Mouse (Mus musculus): ENCODE results near the gene Nkx2-9. TPM values are rescaled to one million over a fixed set of nuclear protein-coding genes. Genes with fewer than 3 reads are reported as not detected.

The Nkx2-9 gene
- not detected in 2 replicates for polyA plus RNA-seq (2015; fragmentation: Nextera tagmentation; extraction: Ambion mirVana)

- Histone ChIP-seq H3K36me3 (no peaks in the 10 kb centered on the region), H3K27me3 (peaks cover 94% of the 10 kb centered on the region), H3K4me2 (peak within 1 kb of the TSS; percentile 73), H3K4me1 (peaks cover 18% of the 10 kb centered on the region), H3K9me3 (no peaks in the 10 kb centered on the region), H3K9ac (peak within 1 kb of the TSS; percentile 58; the same call in 1 of the 2 replicates), H3K27ac (no peak within 1 kb of the TSS), H3K4me3 (peak within 1 kb of the TSS; percentile 43)
- WGBS = 1% methylated on average over 40 of the region's 40 CpGs
- ATAC-seq (ENCODE audit: insufficient number of reproducible peaks, insufficient read depth, low FRiP score, low TSS enrichment, low read depth) = 0 out of 2 replicates have a peak, but pooled peaks have one; percentile 41
These were observed at the start of gene Nkx2-9 for GRCm38 (mm10) chr12:56612761-56613437. Nkx2-9 (minus strand) TSS chr12:56613284.

GRCm38 (mm10) chr12:56637181-56637566 is 24.1 kb upstream of the Nkx2-9 start:
- WGBS = 5% methylated on average over 5 of the region's 5 CpGs
- Histone ChIP-seq H3K4me3 (peak overlapping the region; percentile 30), H3K9me3 (no peaks in the 10 kb centered on the region), H3K9ac (no peak overlapping the region), H3K4me1 (no peaks in the 10 kb centered on the region), H3K27me3 (peaks cover 9% of the 10 kb centered on the region), H3K27ac (no peak overlapping the region), H3K4me2 (peak overlapping the region; percentile 57), H3K36me3 (no peaks in the 10 kb centered on the region)
- ATAC-seq (ENCODE audit: insufficient number of reproducible peaks, insufficient read depth, low FRiP score, low TSS enrichment, low read depth) = peak; percentile 59; the same call in 1 of the 2 replicates

GRCm38 (mm10) chr12:56636534-56637180 is 23.6 kb upstream of the Nkx2-9 start:
- H3K9ac ChIP-seq = no peak overlapping the region
- no peaks in the 10 kb centered on the region for H3K4me1 ChIP-seq
- no peaks in the 10 kb centered on the region for H3K9me3 ChIP-seq
- H3K27ac ChIP-seq = no peak overlapping the region
- H3K4me2 ChIP-seq = peak overlapping the region; percentile 57
- H3K27me3 ChIP-seq = peaks cover 9% of the 10 kb centered on the region
- 19% methylated on average over 14 of the region's 14 CpGs for WGBS
- H3K36me3 ChIP-seq = no peaks in the 10 kb centered on the region
- no peak for ATAC-seq (ENCODE audit: insufficient number of reproducible peaks, insufficient read depth, low FRiP score, low TSS enrichment, low read depth)
- H3K4me3 ChIP-seq = peak overlapping the region; percentile 30

GRCm38 (mm10) chr12:56616088-56616487 is 3.0 kb upstream of the Nkx2-9 start:
- no peak overlapping the region for H3K9ac ChIP-seq
- no peaks in the 10 kb centered on the region for H3K9me3 ChIP-seq
- H3K27ac ChIP-seq = no peak overlapping the region
- ATAC-seq (ENCODE audit: insufficient number of reproducible peaks, insufficient read depth, low FRiP score, low TSS enrichment, low read depth) = no peak
- peaks cover 18% of the 10 kb centered on the region for H3K4me1 ChIP-seq
- no peaks in the 10 kb centered on the region for H3K36me3 ChIP-seq
- peaks cover 89% of the 10 kb centered on the region for H3K27me3 ChIP-seq
- H3K4me3 ChIP-seq = no peak overlapping the region
- 0% methylated on average over 1 of the region's 1 CpGs for WGBS
- H3K4me2 ChIP-seq = no peak overlapping the region

- 6% methylated on average over 6 of the region's 6 CpGs for WGBS
- no peaks in the 10 kb centered on the region for H3K36me3 ChIP-seq
- no peaks in the 10 kb centered on the region for H3K9me3 ChIP-seq
- no peak overlapping the region for H3K9ac ChIP-seq
- peaks cover 18% of the 10 kb centered on the region for H3K4me1 ChIP-seq
- ATAC-seq (ENCODE audit: insufficient number of reproducible peaks, insufficient read depth, low FRiP score, low TSS enrichment, low read depth) = no peak
- H3K4me2 ChIP-seq = no peak overlapping the region
- H3K27ac ChIP-seq = no peak overlapping the region
- H3K4me3 ChIP-seq = no peak overlapping the region
- peaks cover 90% of the 10 kb centered on the region for H3K27me3 ChIP-seq
These were observed 2.3 kb upstream of the Nkx2-9 start for GRCm38 (mm10) chr12:56615391-56615790.

GRCm38 (mm10) chr12:56614513-56614912 is 1.4 kb upstream of the Nkx2-9 start:
- H3K4me1 ChIP-seq = peaks cover 18% of the 10 kb centered on the region
- no peaks in the 10 kb centered on the region for H3K9me3 ChIP-seq
- no peak overlapping the region for H3K27ac ChIP-seq
- H3K36me3 ChIP-seq = no peaks in the 10 kb centered on the region
- H3K9ac ChIP-seq = no peak overlapping the region
- H3K4me3 ChIP-seq = no peak overlapping the region
- ATAC-seq (ENCODE audit: insufficient number of reproducible peaks, insufficient read depth, low FRiP score, low TSS enrichment, low read depth) = no peak
- WGBS = 2% methylated on average over 21 of the region's 21 CpGs
- H3K27me3 ChIP-seq = peaks cover 90% of the 10 kb centered on the region
- H3K4me2 ChIP-seq = no peak overlapping the region

- H3K4me2 ChIP-seq = no peak overlapping the region
- no peak overlapping the region for H3K4me3 ChIP-seq
- no peak overlapping the region for H3K27ac ChIP-seq
- no peaks in the 10 kb centered on the region for H3K9me3 ChIP-seq
- WGBS = 4% methylated on average over 14 of the region's 14 CpGs
- H3K9ac ChIP-seq = no peak overlapping the region
- ATAC-seq (ENCODE audit: insufficient number of reproducible peaks, insufficient read depth, low FRiP score, low TSS enrichment, low read depth) = no peak
- peaks cover 92% of the 10 kb centered on the region for H3K27me3 ChIP-seq
- H3K4me1 ChIP-seq = peaks cover 18% of the 10 kb centered on the region
- no peaks in the 10 kb centered on the region for H3K36me3 ChIP-seq
These were observed 929 bp upstream of the Nkx2-9 start for GRCm38 (mm10) chr12:56613916-56614510.

- Histone ChIP-seq H3K4me1 (peaks cover 18% of the 10 kb centered on the region), H3K36me3 (no peaks in the 10 kb centered on the region), H3K4me2 (peak overlapping the region; percentile 45), H3K27ac (no peak overlapping the region), H3K27me3 (peaks cover 94% of the 10 kb centered on the region), H3K4me3 (peak overlapping the region; percentile 43), H3K9me3 (no peaks in the 10 kb centered on the region), H3K9ac (no peak overlapping the region)
- WGBS = 2% methylated on average over 6 of the region's 6 CpGs
- ATAC-seq (ENCODE audit: insufficient number of reproducible peaks, insufficient read depth, low FRiP score, low TSS enrichment, low read depth) = no peak
These were observed 350 bp upstream of the Nkx2-9 start for GRCm38 (mm10) chr12:56613438-56613830.

- no peak overlapping the region for H3K27ac ChIP-seq
- H3K36me3 ChIP-seq = no peaks in the 10 kb centered on the region
- peak overlapping the region; percentile 73 for H3K4me2 ChIP-seq
- WGBS = under 1% methylated on average over 10 of the region's 10 CpGs
- H3K4me1 ChIP-seq = peaks cover 18% of the 10 kb centered on the region
- peak overlapping the region; percentile 58; the same call in 1 of the 2 replicates for H3K9ac ChIP-seq
- H3K9me3 ChIP-seq = no peaks in the 10 kb centered on the region
- ATAC-seq (ENCODE audit: insufficient number of reproducible peaks, insufficient read depth, low FRiP score, low TSS enrichment, low read depth) = no peak
- peaks cover 95% of the 10 kb centered on the region for H3K27me3 ChIP-seq
- peak overlapping the region; percentile 43 for H3K4me3 ChIP-seq
These were observed 742 bp downstream of the Nkx2-9 start for GRCm38 (mm10) chr12:56612349-56612735.

GRCm38 (mm10) chr12:56611504-56612348 is 1.4 kb downstream of the Nkx2-9 start:
- Histone ChIP-seq H3K9ac (peak overlapping the region; percentile 58), H3K9me3 (no peaks in the 10 kb centered on the region), H3K4me1 (peaks cover 18% of the 10 kb centered on the region), H3K27ac (no peak overlapping the region), H3K27me3 (peaks cover 99% of the 10 kb centered on the region), H3K4me2 (peak overlapping the region; percentile 73), H3K36me3 (no peaks in the 10 kb centered on the region), H3K4me3 (peak overlapping the region; percentile 43)
- under 1% methylated on average over 57 of the region's 57 CpGs for WGBS
- ATAC-seq (ENCODE audit: insufficient number of reproducible peaks, insufficient read depth, low FRiP score, low TSS enrichment, low read depth) = no peak

GRCm38 (mm10) chr12:56610851-56611250 is 2.2 kb downstream of the Nkx2-9 start:
- 3% methylated on average over 6 of the region's 6 CpGs for WGBS

More at GRCm38 (mm10) chr12:56610851-56611250, 2.2 kb downstream of the Nkx2-9 start:
- no peaks in the 10 kb centered on the region for H3K9me3 ChIP-seq
- no peak overlapping the region for H3K4me2 ChIP-seq
- no peak overlapping the region for H3K9ac ChIP-seq
- peaks cover 100% of the 10 kb centered on the region for H3K27me3 ChIP-seq
- H3K27ac ChIP-seq = no peak overlapping the region
- no peak for ATAC-seq (ENCODE audit: insufficient number of reproducible peaks, insufficient read depth, low FRiP score, low TSS enrichment, low read depth)
- no peaks in the 10 kb centered on the region for H3K36me3 ChIP-seq
- no peak overlapping the region for H3K4me3 ChIP-seq
- peaks cover 18% of the 10 kb centered on the region for H3K4me1 ChIP-seq

All from embryonic facial prominence, embryonic 13.5 days (tissue).